Mouse (Mus musculus) myocyte (in vitro differentiated cells): ENCODE results near the gene Ophn1. TPM values are rescaled to one million over a fixed set of nuclear protein-coding genes. Genes with fewer than 3 reads are reported as not detected.

ENCODE experiments used
- H3K27me3 ChIP-seq: one replicate; pipeline ENCODE4 v1.6.1; 2011; ENCODE audit not compliant: control insufficient read depth, insufficient read depth, insufficient read length
- H3K36me3 ChIP-seq: one replicate; pipeline ENCODE4 v1.6.1; 2011; ENCODE audit not compliant: control insufficient read depth, insufficient read depth
- H3K4me2 ChIP-seq: one replicate; pipeline ENCODE4 v1.6.1; 2011; ENCODE audit warnings: low read depth, control low read depth
- H3K4me3 ChIP-seq: one replicate; pipeline ENCODE4 v1.5.1; 2011; ENCODE audit warnings: mild to moderate bottlenecking, control low read depth, moderate library complexity
- H3K79me2 ChIP-seq: one replicate; pipeline ENCODE4 v1.6.1; 2011; ENCODE audit not compliant: control insufficient read depth, insufficient read depth
- H3ac ChIP-seq: one replicate; pipeline ENCODE4 v1.6.1; 2011; ENCODE audit not compliant: control insufficient read depth, insufficient read length
- CEBPB ChIP-seq: IDR thresholded peaks from 2 replicates; pipeline ENCODE4 v1.6.1; 2011; ENCODE audit warnings: mild to moderate bottlenecking, moderate library complexity; ENCODE audit not compliant: poor library complexity, insufficient read depth, severe bottlenecking
- E2F4 ChIP-seq: IDR thresholded peaks from one replicate; pipeline ENCODE4 v1.6.1; 2011; ENCODE audit warnings: mild to moderate bottlenecking, control low read depth, moderate library complexity; ENCODE audit not compliant: insufficient read depth
- MAX ChIP-seq: IDR thresholded peaks from one replicate; pipeline ENCODE4 v1.6.1; 2011; ENCODE audit warnings: low read depth, mild to moderate bottlenecking, control low read depth
- MYOD1 ChIP-seq, 3 experiments: IDR thresholded peaks; one replicate each; pipeline ENCODE4 v1.6.1; 2011; ENCODE audit warnings: control low read depth in 2 of 3, low read depth in 2 of 3, mild to moderate bottlenecking in 2 of 3, moderate library complexity in 1 of 3; ENCODE audit not compliant: insufficient read length in 2 of 3, control insufficient read depth in 1 of 3
- MYOG ChIP-seq, 3 experiments: IDR thresholded peaks; one replicate each; pipeline ENCODE4 v1.6.1; 2011; ENCODE audit warnings: control low read depth in 2 of 3, low read depth in 2 of 3, mild to moderate bottlenecking in 2 of 3; ENCODE audit not compliant: insufficient read length in 2 of 3, control insufficient read depth in 1 of 3, insufficient read depth in 1 of 3
- POLR2A ChIP-seq: IDR thresholded peaks from one replicate; pipeline ENCODE4 v1.6.1; 2011; ENCODE audit warnings: low read depth, mild to moderate bottlenecking, control low read depth, moderate library complexity; ENCODE audit not compliant: insufficient read length
- POLR2AphosphoS2 ChIP-seq: IDR thresholded peaks from one replicate; pipeline ENCODE4 v1.6.1; 2011; ENCODE audit warnings: low read depth, control low read depth; ENCODE audit not compliant: insufficient read length
- REST ChIP-seq: IDR thresholded peaks from one replicate; pipeline ENCODE4 v1.6.1; 2011; ENCODE audit warnings: mild to moderate bottlenecking, control low read depth, moderate library complexity; ENCODE audit not compliant: insufficient read depth, insufficient read length
- SRF ChIP-seq: IDR thresholded peaks from one replicate; pipeline ENCODE4 v1.6.1; 2011; ENCODE audit warnings: low read depth; ENCODE audit not compliant: control insufficient read depth, insufficient read length
- TCF12 ChIP-seq: IDR thresholded peaks from one replicate; pipeline ENCODE4 v1.6.1; 2011; ENCODE audit warnings: mild to moderate bottlenecking, control low read depth; ENCODE audit not compliant: poor library complexity, insufficient read depth, severe bottlenecking
- TCF3 ChIP-seq: IDR thresholded peaks from one replicate; pipeline ENCODE4 v1.6.1; 2011; ENCODE audit warnings: low read depth, control low read depth; ENCODE audit not compliant: insufficient read length
- USF1 ChIP-seq: IDR thresholded peaks from one replicate; pipeline ENCODE4 v1.6.1; 2011; ENCODE audit warnings: low read depth, mild to moderate bottlenecking, control low read depth, moderate library complexity
- polyA plus RNA-seq: library from polyadenylated mRNA; unstranded; fragments of >200 nt; fragmentation: generic; extraction: Trizol; gene quantifications from one replicate; pipeline ENCODE4 v1.2.1, GENCODE M21; 2012; ENCODE audit warnings: missing spikeins

Gene Ophn1
- polyA plus RNA-seq, result 3.6 TPM

- peak; percentile 37 for TF ChIP-seq POLR2A
- TF ChIP-seq USF1, result no peak
- no peak for TF ChIP-seq SRF
- no peak for TF ChIP-seq TCF12
- no peak for TF ChIP-seq TCF3
- TF ChIP-seq MYOG (IDR thresholded peaks at IDR 0.05; ENCODE audit: control insufficient read depth in 1 of 3, insufficient read depth in 1 of 3, insufficient read length in 2 of 3, low read depth in 2 of 3), result no peak
- TF ChIP-seq POLR2AphosphoS2, result peak; percentile 29
- no peak for TF ChIP-seq MAX
- TF ChIP-seq REST, result no peak
- TF ChIP-seq CEBPB, result no peak
- no peak for TF ChIP-seq E2F4
- no peak for TF ChIP-seq MYOD1 (IDR thresholded peaks at IDR 0.05; ENCODE audit: control insufficient read depth in 1 of 3, insufficient read length in 2 of 3, low read depth in 2 of 3)
- no peak within 1 kb of the TSS for H3ac ChIP-seq
- H3K36me3 ChIP-seq, result no peaks in the 10 kb centered on the region
- no peaks in the 10 kb centered on the region for H3K79me2 ChIP-seq
- H3K27me3 ChIP-seq, result no peaks in the 10 kb centered on the region
- peak within 1 kb of the TSS; percentile 26 for H3K4me3 ChIP-seq
- H3K4me2 ChIP-seq, result peak within 1 kb of the TSS; percentile 42
These were observed at the start of gene Ophn1 for GRCm38 (mm10) chrX:98890406-98891116. Ophn1 (minus strand) TSS chrX:98891025.

- H3K36me3 ChIP-seq, result no peaks in the 10 kb centered on the region
- H3K4me3 ChIP-seq, result peak overlapping the region; percentile 70
- no peaks in the 10 kb centered on the region for H3K27me3 ChIP-seq
- H3K4me2 ChIP-seq, result peak overlapping the region; percentile 71
- no peak for TF ChIP-seq REST
- TF ChIP-seq POLR2AphosphoS2, result peak; percentile 57
- TF ChIP-seq USF1, result no peak
- no peak for TF ChIP-seq MAX
- TF ChIP-seq MYOG (IDR thresholded peaks at IDR 0.05; ENCODE audit: control insufficient read depth in 1 of 3, insufficient read depth in 1 of 3, insufficient read length in 2 of 3, low read depth in 2 of 3), result peak in 1 of 3 experiments; percentile 30
- no peak for TF ChIP-seq TCF12
- peak in 1 of 3 experiments; percentile 20 for TF ChIP-seq MYOD1 (IDR thresholded peaks at IDR 0.05; ENCODE audit: control insufficient read depth in 1 of 3, insufficient read length in 2 of 3, low read depth in 2 of 3)
- no peak for TF ChIP-seq SRF
- TF ChIP-seq TCF3, result no peak
- peak; percentile 45 for TF ChIP-seq POLR2A
- no peak for TF ChIP-seq CEBPB
- TF ChIP-seq E2F4, result no peak
- peaks cover 16% of the 10 kb centered on the region for H3K79me2 ChIP-seq
- H3ac ChIP-seq, result peak overlapping the region; percentile 40
These were observed 46.9 kb upstream of the Ophn1 start for GRCm38 (mm10) chrX:98937555-98938294.

GRCm38 (mm10) chrX:98936707-98937554 lies 46.1 kb upstream of the Ophn1 start:
- Histone ChIP-seq H3K79me2 (peaks cover 16% of the 10 kb centered on the region), H3K4me3 (peak overlapping the region; percentile 70), H3ac (peak overlapping the region; percentile 40), H3K36me3 (no peaks in the 10 kb centered on the region), H3K27me3 (no peaks in the 10 kb centered on the region), H3K4me2 (peak overlapping the region; percentile 79)
- no peak for TF ChIP-seq MAX
- peak; percentile 55 for TF ChIP-seq POLR2A
- TF ChIP-seq MYOD1 (IDR thresholded peaks at IDR 0.05; ENCODE audit: control insufficient read depth in 1 of 3, insufficient read length in 2 of 3, low read depth in 2 of 3), result peak in 1 of 3 experiments; percentile 6

- Histone ChIP-seq H3K79me2 (peaks cover 16% of the 10 kb centered on the region), H3K27me3 (no peaks in the 10 kb centered on the region), H3ac (peak within 1 kb of the TSS; percentile 40), H3K4me3 (peak within 1 kb of the TSS; percentile 70), H3K36me3 (no peaks in the 10 kb centered on the region), H3K4me2 (peak within 1 kb of the TSS; percentile 79)
- TF ChIP-seq POLR2A, result no peak
- no peak for TF ChIP-seq CEBPB
- no peak for TF ChIP-seq MAX
- no peak for TF ChIP-seq TCF12
These were observed 45.3 kb upstream of the Ophn1 start, which contains the start of gene Yipf6 for GRCm38 (mm10) chrX:98936101-98936500. Yipf6 (plus strand) TSS chrX:98936316.
